Mouse (Mus musculus): ENCODE results near the gene Cebpb. TPM values are rescaled to one million over a fixed set of nuclear protein-coding genes. Genes with fewer than 3 reads are reported as not detected.

Gene Cebpb
- polyA plus RNA-seq, 1 experiment from 2014 or later = 0.30 TPM

- peaks cover 81% of the 10 kb centered on the region for H3K27me3 ChIP-seq (ENCODE audit: low read depth, poor library complexity, severe bottlenecking)
- DNase-seq (ENCODE audit: low spot score) = peak; percentile 65
- under 1% methylated on average over 98 of the region's 99 CpGs for WGBS
- H3K4me1 ChIP-seq = peaks cover 33% of the 10 kb centered on the region
- no peaks in the 10 kb centered on the region for H3K9me3 ChIP-seq (replicated peaks)
- peak within 1 kb of the TSS; percentile 83 for H3K27ac ChIP-seq (replicated peaks)
- no peaks in the 10 kb centered on the region for H3K36me3 ChIP-seq
- peak within 1 kb of the TSS; percentile 75 for H3K4me3 ChIP-seq
Observed at GRCm38 (mm10) chr2:167689501-167690218, 945 bp downstream of the Cebpb start, which contains the start of gene Tmem189. Gene Tmem189, minus strand, starts transcription at chr2:167689822.

GRCm38 (mm10) chr2:167690219-167690961 lies 1.7 kb downstream of the Cebpb start:
- H3K4me1 ChIP-seq = peaks cover 30% of the 10 kb centered on the region
- 61% methylated on average over 15 of the region's 15 CpGs for WGBS
- H3K27me3 ChIP-seq (ENCODE audit: low read depth, poor library complexity, severe bottlenecking) = peaks cover 77% of the 10 kb centered on the region
- H3K36me3 ChIP-seq = no peaks in the 10 kb centered on the region
- H3K9me3 ChIP-seq (replicated peaks) = peaks cover 5% of the 10 kb centered on the region
- DNase-seq (ENCODE audit: low spot score) = no peak
- H3K27ac ChIP-seq (replicated peaks) = no peak overlapping the region
- peak overlapping the region; percentile 75 for H3K4me3 ChIP-seq

- Histone ChIP-seq H3K27me3 (ENCODE audit: low read depth, poor library complexity, severe bottlenecking) (peaks cover 72% of the 10 kb centered on the region), H3K4me1 (peaks cover 29% of the 10 kb centered on the region), H3K4me3 (peak overlapping the region; percentile 9; the same call in 1 of the 2 replicates), H3K9me3 (replicated peaks) (peaks cover 6% of the 10 kb centered on the region), H3K27ac (replicated peaks) (no peak overlapping the region), H3K36me3 (no peaks in the 10 kb centered on the region)
- no peak for DNase-seq (ENCODE audit: low spot score)
- WGBS = 88% methylated on average over 12 of the region's 12 CpGs
Observed at GRCm38 (mm10) chr2:167690962-167691311, 2.2 kb downstream of the Cebpb start.

GRCm38 (mm10) chr2:167691410-167691809 lies 2.7 kb downstream of the Cebpb start:
- DNase-seq (ENCODE audit: low spot score) = no peak
- no peaks in the 10 kb centered on the region for H3K36me3 ChIP-seq
- WGBS = 93% methylated on average over 6 of the region's 6 CpGs
- no peak overlapping the region for H3K4me3 ChIP-seq
- H3K27me3 ChIP-seq (ENCODE audit: low read depth, poor library complexity, severe bottlenecking) = peaks cover 67% of the 10 kb centered on the region
- no peak overlapping the region for H3K27ac ChIP-seq (replicated peaks)
- H3K4me1 ChIP-seq = peaks cover 29% of the 10 kb centered on the region
- peaks cover 6% of the 10 kb centered on the region for H3K9me3 ChIP-seq (replicated peaks)

- Histone ChIP-seq H3K4me3 (no peak overlapping the region), H3K27ac (replicated peaks) (no peak overlapping the region), H3K4me1 (peaks cover 29% of the 10 kb centered on the region), H3K9me3 (replicated peaks) (peaks cover 6% of the 10 kb centered on the region), H3K36me3 (no peaks in the 10 kb centered on the region), H3K27me3 (ENCODE audit: low read depth, poor library complexity, severe bottlenecking) (peaks cover 60% of the 10 kb centered on the region)
- no peak for DNase-seq (ENCODE audit: low spot score)
- WGBS = 90% methylated on average over 14 of the region's 14 CpGs
Observed at GRCm38 (mm10) chr2:167691871-167692661, 3.4 kb downstream of the Cebpb start.

- H3K27ac ChIP-seq (replicated peaks) = no peak overlapping the region
- no peak overlapping the region for H3K4me3 ChIP-seq
- H3K9me3 ChIP-seq (replicated peaks) = peaks cover 6% of the 10 kb centered on the region
- no peak for DNase-seq (ENCODE audit: low spot score)
- no peaks in the 10 kb centered on the region for H3K36me3 ChIP-seq
- H3K4me1 ChIP-seq = peaks cover 24% of the 10 kb centered on the region
- WGBS = 77% methylated on average over 3 of the region's 3 CpGs
- H3K27me3 ChIP-seq (ENCODE audit: low read depth, poor library complexity, severe bottlenecking) = peaks cover 53% of the 10 kb centered on the region
Observed at GRCm38 (mm10) chr2:167692831-167693230, 4.1 kb downstream of the Cebpb start.

- no peak overlapping the region for H3K4me3 ChIP-seq
- H3K9me3 ChIP-seq (replicated peaks) = peaks cover 6% of the 10 kb centered on the region
- no peak for DNase-seq (ENCODE audit: low spot score)
- WGBS = 94% methylated on average over 2 of the region's 2 CpGs
- H3K36me3 ChIP-seq = no peaks in the 10 kb centered on the region
- no peak overlapping the region for H3K27ac ChIP-seq (replicated peaks)
- peaks cover 46% of the 10 kb centered on the region for H3K27me3 ChIP-seq (ENCODE audit: low read depth, poor library complexity, severe bottlenecking)
- H3K4me1 ChIP-seq = peaks cover 17% of the 10 kb centered on the region
Observed at GRCm38 (mm10) chr2:167693540-167693939, 4.8 kb downstream of the Cebpb start.

- WGBS = 84% methylated on average over 1 of the region's 1 CpGs
- Histone ChIP-seq H3K4me1 (peaks cover 10% of the 10 kb centered on the region), H3K9me3 (replicated peaks) (peaks cover 6% of the 10 kb centered on the region), H3K36me3 (no peaks in the 10 kb centered on the region), H3K27ac (replicated peaks) (no peak overlapping the region), H3K4me3 (no peak overlapping the region), H3K27me3 (ENCODE audit: low read depth, poor library complexity, severe bottlenecking) (peaks cover 39% of the 10 kb centered on the region)
- no peak for DNase-seq (ENCODE audit: low spot score)
Observed at GRCm38 (mm10) chr2:167694244-167694643, 5.5 kb downstream of the Cebpb start.

- H3K27me3 ChIP-seq (ENCODE audit: low read depth, poor library complexity, severe bottlenecking) = peaks cover 32% of the 10 kb centered on the region
- no peak overlapping the region for H3K4me3 ChIP-seq
- no peaks in the 10 kb centered on the region for H3K36me3 ChIP-seq
- H3K4me1 ChIP-seq = peaks cover 3% of the 10 kb centered on the region; the same call in 1 of the 2 replicates
- peaks cover 6% of the 10 kb centered on the region for H3K9me3 ChIP-seq (replicated peaks)
- no peak for DNase-seq (ENCODE audit: low spot score)
- 96% methylated on average over 7 of the region's 7 CpGs for WGBS
- H3K27ac ChIP-seq (replicated peaks) = no peak overlapping the region
Observed at GRCm38 (mm10) chr2:167694963-167695362, 6.2 kb downstream of the Cebpb start.

GRCm38 (mm10) chr2:167695491-167695890 lies 6.8 kb downstream of the Cebpb start:
- DNase-seq (ENCODE audit: low spot score) = no peak
- H3K9me3 ChIP-seq (replicated peaks) = peaks cover 6% of the 10 kb centered on the region
- 0 out of 2 replicates have a peak overlapping the region, but pooled peaks have one; percentile 28 for H3K27ac ChIP-seq (replicated peaks)
- H3K4me3 ChIP-seq = no peak overlapping the region
- peaks cover 26% of the 10 kb centered on the region for H3K27me3 ChIP-seq (ENCODE audit: low read depth, poor library complexity, severe bottlenecking)
- 0 out of 2 replicates have a peak, but pooled peaks cover under 1% of the 10 kb centered on the region for H3K4me1 ChIP-seq
- no peaks in the 10 kb centered on the region for H3K36me3 ChIP-seq
- 78% methylated on average over 14 of the region's 14 CpGs for WGBS

GRCm38 (mm10) chr2:167696143-167696542 lies 7.4 kb downstream of the Cebpb start:
- H3K36me3 ChIP-seq = no peaks in the 10 kb centered on the region
- no peaks in the 10 kb centered on the region for H3K4me1 ChIP-seq
- H3K27ac ChIP-seq (replicated peaks) = peak overlapping the region; percentile 28; the same call in 1 of the 2 replicates
- H3K4me3 ChIP-seq = no peak overlapping the region
- peaks cover 6% of the 10 kb centered on the region for H3K9me3 ChIP-seq (replicated peaks)
- 89% methylated on average over 7 of the region's 7 CpGs for WGBS
- peaks cover 20% of the 10 kb centered on the region for H3K27me3 ChIP-seq (ENCODE audit: low read depth, poor library complexity, severe bottlenecking)
- no peak for DNase-seq (ENCODE audit: low spot score)

GRCm38 (mm10) chr2:167697902-167698301 lies 9.2 kb downstream of the Cebpb start:
- H3K4me3 ChIP-seq = no peak overlapping the region
- H3K27me3 ChIP-seq (ENCODE audit: low read depth, poor library complexity, severe bottlenecking) = peaks cover 3% of the 10 kb centered on the region; the same call in 1 of the 2 replicates
- no peak overlapping the region for H3K27ac ChIP-seq (replicated peaks)
- DNase-seq (ENCODE audit: low spot score) = no peak
- 65% methylated on average over 5 of the region's 5 CpGs for WGBS
- no peaks in the 10 kb centered on the region for H3K36me3 ChIP-seq
- H3K4me1 ChIP-seq = peaks cover 6% of the 10 kb centered on the region; the same call in 1 of the 2 replicates
- peaks cover 6% of the 10 kb centered on the region for H3K9me3 ChIP-seq (replicated peaks)
